Mouse (Mus musculus) kidney, postnatal 0 days (tissue): Measurements from ENCODE around the gene Hist1h1c. TPM values are rescaled to one million over a fixed set of nuclear protein-coding genes. Genes with fewer than 3 reads are reported as not detected.
"Not testable (repeated sequence)": the region's sequence is repeated elsewhere in the genome, so short reads cannot be mapped to it uniquely, and the experiment has no call there.

Experiments used
- ATAC-seq: fragments of 200-750 bp; cut with Nextera tagmentation; replicated peaks from 2 replicates; pipeline ENCODE4 v1.8.0; 2017; ENCODE audit warnings: low read depth, moderate number of reproducible peaks, moderate TSS enrichment, moderate library complexity; ENCODE audit not compliant: low FRiP score
- DNase-seq: peaks from one replicate; pipeline ENCODE4 v3.0.0-alpha.2; 2016; ENCODE audit warnings: low spot score
- H3K27ac ChIP-seq: fragments of 300-500 bp; sonication (generic); 2 replicates; pipeline ENCODE4 v1.5.1; 2014; ENCODE audit warnings: mild to moderate bottlenecking
- H3K27me3 ChIP-seq: fragments of 300-500 bp; sonication (generic); 2 replicates; pipeline ENCODE4 v1.6.1; 2014; ENCODE audit warnings: low read length, mixed read lengths; ENCODE audit not compliant: insufficient read depth
- H3K36me3 ChIP-seq: fragments of 300-500 bp; sonication (generic); 2 replicates; pipeline ENCODE4 v1.6.1; 2014; ENCODE audit warnings: low read length, mixed read lengths; ENCODE audit not compliant: insufficient read depth
- H3K4me1 ChIP-seq: fragments of 300-500 bp; sonication (generic); replicated peaks from 2 replicates; pipeline ENCODE4 v1.6.1; 2014; ENCODE audit warnings: antibody characterized with exemption, low read length, mixed read lengths; ENCODE audit not compliant: insufficient read depth
- H3K4me2 ChIP-seq: fragments of 300-500 bp; sonication (generic); 2 replicates; pipeline ENCODE4 v1.6.1; 2014; ENCODE audit warnings: mild to moderate bottlenecking, low read length, moderate library complexity, mixed read lengths
- H3K4me3 ChIP-seq: fragments of 300-500 bp; sonication (generic); replicated peaks from 2 replicates; pipeline ENCODE4 v1.5.1; 2014; ENCODE audit warnings: low read depth, low read length
- H3K9ac ChIP-seq: fragments of 300-500 bp; sonication (generic); 2 replicates; pipeline ENCODE4 v1.6.1; 2014; ENCODE audit warnings: low read depth, low read length
- H3K9me3 ChIP-seq: fragments of 300-500 bp; sonication (generic); replicated peaks from 2 replicates; pipeline ENCODE4 v1.6.1; 2016; ENCODE audit warnings: low read length, inconsistent platforms, mixed read lengths
- CTCF ChIP-seq: IDR thresholded peaks from 2 replicates; pipeline ENCODE4 v1.5.1; 2016; ENCODE audit warnings: antibody characterized with exemption, low read depth, mild to moderate bottlenecking, moderate library complexity
- WGBS: fragments of 180-500 bp; shearing (Covaris S2); extraction: QIAGEN DNeasy Blood & Tissue Kit; methylation state at CpG from one replicate; pipeline ENCODE4 v1.1.7; 2014; 5-methylcytosine and 5-hydroxymethylcytosine counted together
- polyA plus RNA-seq: library from polyadenylated mRNA; unstranded; fragments of >200 nt; fragmentation: Nextera tagmentation; extraction: Ambion mirVana; gene quantifications from 2 replicates; pipeline ENCODE4 v1.2.1, GENCODE M21; 2015

Gene Hist1h1c
- polyA plus RNA-seq, 1 experiment from 2014 or later, result 41.0 TPM

- peaks cover 11% of the 10 kb centered on the region for H3K4me1 ChIP-seq
- H3K9ac ChIP-seq, result no peak overlapping the region
- peak overlapping the region; percentile 60 for H3K4me2 ChIP-seq
- H3K27me3 ChIP-seq, result no peaks in the 10 kb centered on the region
- WGBS, result 39% methylated on average over 4 of the region's 4 CpGs
- ATAC-seq (no peak), DNase-seq (no peak)
- no peak overlapping the region for H3K27ac ChIP-seq
- no peak overlapping the region for H3K4me3 ChIP-seq
- H3K36me3 ChIP-seq, result no peaks in the 10 kb centered on the region
- no peak for TF ChIP-seq CTCF
- H3K9me3 ChIP-seq, result no peaks in the 10 kb centered on the region
Measured at GRCm38 (mm10) chr13:23743963-23744362, 5.4 kb downstream of the Hist1h1c start.

- no peak for ATAC-seq
- H3K27me3 ChIP-seq, result no peaks in the 10 kb centered on the region
- peak overlapping the region; percentile 31; the same call in 1 of the 2 replicates for H3K9ac ChIP-seq
- no peak for DNase-seq
- H3K36me3 ChIP-seq, result no peaks in the 10 kb centered on the region
- no peaks in the 10 kb centered on the region for H3K9me3 ChIP-seq
- peak overlapping the region; percentile 60 for H3K4me2 ChIP-seq
- 2% methylated on average over 13 of the region's 36 CpGs for WGBS
- H3K4me3 ChIP-seq, result peak overlapping the region; percentile 30
- peak overlapping the region; percentile 57; the same call in 1 of the 2 replicates for H3K27ac ChIP-seq
- TF ChIP-seq CTCF, result no peak
- peaks cover 11% of the 10 kb centered on the region for H3K4me1 ChIP-seq
Measured at GRCm38 (mm10) chr13:23744421-23745380, 6.1 kb downstream of the Hist1h1c start.

GRCm38 (mm10) chr13:23745381-23746161, 7.0 kb downstream of the Hist1h1c start, which contains the start of gene Hist1h3c:
TSS of gene Hist1h3c (minus strand) at chr13:23745602.
- WGBS, result 1% methylated on average over 22 of the region's 28 CpGs
- H3K27ac ChIP-seq, result peak within 1 kb of the TSS; percentile 96
- H3K9me3 ChIP-seq, result no peaks in the 10 kb centered on the region
- peaks cover 11% of the 10 kb centered on the region for H3K4me1 ChIP-seq
- peak; percentile 98 for DNase-seq
- H3K9ac ChIP-seq, result peak within 1 kb of the TSS; percentile 54
- no peaks in the 10 kb centered on the region for H3K36me3 ChIP-seq
- peak within 1 kb of the TSS; percentile 60 for H3K4me2 ChIP-seq
- H3K4me3 ChIP-seq, result peak within 1 kb of the TSS; percentile 32
- no peaks in the 10 kb centered on the region for H3K27me3 ChIP-seq
- peak; percentile 61 for ATAC-seq
- no peak for TF ChIP-seq CTCF

- H3K36me3 ChIP-seq, H3K9me3 ChIP-seq, H3K27me3 ChIP-seq: not testable (repeated sequence)
- peak within 1 kb of the TSS; percentile 60 for H3K4me2 ChIP-seq
- peak within 1 kb of the TSS; percentile 32 for H3K4me3 ChIP-seq
- 0 out of 2 replicates have a peak, but pooled peaks have one; percentile 4 for TF ChIP-seq CTCF
- DNase-seq (peak; percentile 99), ATAC-seq (peak; percentile 86)
- H3K9ac ChIP-seq, result peak within 1 kb of the TSS; percentile 54
- peaks cover 11% of the 10 kb centered on the region for H3K4me1 ChIP-seq
- H3K27ac ChIP-seq, result peak within 1 kb of the TSS; percentile 96
- 0% methylated on average over 37 of the region's 58 CpGs for WGBS
Measured at GRCm38 (mm10) chr13:23746201-23747080, 7.8 kb downstream of the Hist1h1c start, which contains the start of gene Hist1h2bb. TSS of gene Hist1h2bb (plus strand) at chr13:23746734.

GRCm38 (mm10) chr13:23747081-23747891, 8.7 kb downstream of the Hist1h1c start:
- peak; percentile 39 for DNase-seq
- TF ChIP-seq CTCF, result no peak
- peak overlapping the region; percentile 32 for H3K4me3 ChIP-seq
- H3K27me3 ChIP-seq, result no peaks in the 10 kb centered on the region
- peak overlapping the region; percentile 49 for H3K9ac ChIP-seq
- peak overlapping the region; percentile 60 for H3K4me2 ChIP-seq
- H3K9me3 ChIP-seq, result no peaks in the 10 kb centered on the region
- H3K36me3 ChIP-seq, result no peaks in the 10 kb centered on the region
- peaks cover 11% of the 10 kb centered on the region for H3K4me1 ChIP-seq
- H3K27ac ChIP-seq, result peak overlapping the region; percentile 96
- ATAC-seq, result peak; percentile 2; the same call in 1 of the 2 replicates
- WGBS, result 4% methylated on average over 10 of the region's 13 CpGs
